Mouse (Mus musculus): ENCODE data around the gene Cope. TPM values are rescaled to one million over a fixed set of nuclear protein-coding genes. Genes with fewer than 3 reads are reported as not detected.

Cope gene
- polyA plus RNA-seq, 1 experiment from 2014 or later, result 439 TPM

- Histone ChIP-seq H3K4me2 (replicated peaks; ENCODE audit: low read depth, low read length) (no peak overlapping the region), H3K27me3 (ENCODE audit: insufficient read depth, low read length) (no peaks in the 10 kb centered on the region), H3K9ac (replicated peaks; ENCODE audit: low read length) (no peak overlapping the region), H3K4me3 (ENCODE audit: low read length) (no peak overlapping the region), H3K9me3 (ENCODE audit: low read length) (no peaks in the 10 kb centered on the region), H3K27ac (ENCODE audit: low read length) (no peak overlapping the region), H3K36me3 (ENCODE audit: insufficient read depth, low read length) (peaks cover 67% of the 10 kb centered on the region), H3K4me1 (ENCODE audit: insufficient read depth, low read length) (no peaks in the 10 kb centered on the region)
- no peak for ATAC-seq (ENCODE audit: low FRiP score, low TSS enrichment)
- WGBS, result 88% methylated on average over 14 of the region's 14 CpGs
Observed at GRCm38 (mm10) chr8:70342007-70342406, 39.7 kb downstream of the Cope start.

- Histone ChIP-seq H3K27me3 (ENCODE audit: insufficient read depth, low read length) (no peaks in the 10 kb centered on the region), H3K9ac (replicated peaks; ENCODE audit: low read length) (no peak overlapping the region), H3K9me3 (ENCODE audit: low read length) (no peaks in the 10 kb centered on the region), H3K27ac (ENCODE audit: low read length) (no peak overlapping the region), H3K36me3 (ENCODE audit: insufficient read depth, low read length) (peaks cover 56% of the 10 kb centered on the region), H3K4me2 (replicated peaks; ENCODE audit: low read depth, low read length) (no peak overlapping the region), H3K4me1 (ENCODE audit: insufficient read depth, low read length) (no peaks in the 10 kb centered on the region), H3K4me3 (ENCODE audit: low read length) (no peak overlapping the region)
- WGBS, result 61% methylated on average over 7 of the region's 7 CpGs
- no peak for ATAC-seq (ENCODE audit: low FRiP score, low TSS enrichment)
Observed at GRCm38 (mm10) chr8:70343076-70343475, 40.8 kb downstream of the Cope start.

GRCm38 (mm10) chr8:70343696-70344095, 41.4 kb downstream of the Cope start:
- ATAC-seq (ENCODE audit: low FRiP score, low TSS enrichment), result no peak
- Histone ChIP-seq H3K9me3 (ENCODE audit: low read length) (no peaks in the 10 kb centered on the region), H3K4me1 (ENCODE audit: insufficient read depth, low read length) (0 out of 2 replicates have a peak, but pooled peaks cover under 1% of the 10 kb centered on the region), H3K27ac (ENCODE audit: low read length) (no peak overlapping the region), H3K36me3 (ENCODE audit: insufficient read depth, low read length) (peaks cover 50% of the 10 kb centered on the region), H3K4me3 (ENCODE audit: low read length) (no peak overlapping the region), H3K4me2 (replicated peaks; ENCODE audit: low read depth, low read length) (no peak overlapping the region), H3K27me3 (ENCODE audit: insufficient read depth, low read length) (no peaks in the 10 kb centered on the region), H3K9ac (replicated peaks; ENCODE audit: low read length) (no peak overlapping the region)
- 53% methylated on average over 6 of the region's 6 CpGs for WGBS

- Histone ChIP-seq H3K4me2 (replicated peaks; ENCODE audit: low read depth, low read length) (no peak overlapping the region), H3K9me3 (ENCODE audit: low read length) (no peaks in the 10 kb centered on the region), H3K9ac (replicated peaks; ENCODE audit: low read length) (no peak overlapping the region), H3K36me3 (ENCODE audit: insufficient read depth, low read length) (peaks cover 46% of the 10 kb centered on the region), H3K4me1 (ENCODE audit: insufficient read depth, low read length) (0 out of 2 replicates have a peak, but pooled peaks cover 6% of the 10 kb centered on the region), H3K4me3 (ENCODE audit: low read length) (no peak overlapping the region), H3K27me3 (ENCODE audit: insufficient read depth, low read length) (no peaks in the 10 kb centered on the region), H3K27ac (ENCODE audit: low read length) (no peak overlapping the region)
- 84% methylated on average over 2 of the region's 2 CpGs for WGBS
- no peak for ATAC-seq (ENCODE audit: low FRiP score, low TSS enrichment)
Observed at GRCm38 (mm10) chr8:70344279-70344678, 42.0 kb downstream of the Cope start.

- H3K27me3 ChIP-seq (ENCODE audit: insufficient read depth, low read length), result no peaks in the 10 kb centered on the region
- H3K4me1 ChIP-seq (ENCODE audit: insufficient read depth, low read length), result peaks cover 29% of the 10 kb centered on the region
- H3K4me3 ChIP-seq (ENCODE audit: low read length), result no peak overlapping the region
- no peak for ATAC-seq (ENCODE audit: low FRiP score, low TSS enrichment)
- WGBS, result 82% methylated on average over 4 of the region's 4 CpGs
- no peaks in the 10 kb centered on the region for H3K9me3 ChIP-seq (ENCODE audit: low read length)
- H3K9ac ChIP-seq (replicated peaks; ENCODE audit: low read length), result no peak overlapping the region
- H3K4me2 ChIP-seq (replicated peaks; ENCODE audit: low read depth, low read length), result no peak overlapping the region
- H3K27ac ChIP-seq (ENCODE audit: low read length), result no peak overlapping the region
- H3K36me3 ChIP-seq (ENCODE audit: insufficient read depth, low read length), result peaks cover 20% of the 10 kb centered on the region
Observed at GRCm38 (mm10) chr8:70347443-70347842, 45.1 kb downstream of the Cope start.

GRCm38 (mm10) chr8:70347860-70348420, 45.6 kb downstream of the Cope start:
- peaks cover 16% of the 10 kb centered on the region for H3K36me3 ChIP-seq (ENCODE audit: insufficient read depth, low read length)
- no peak overlapping the region for H3K9ac ChIP-seq (replicated peaks; ENCODE audit: low read length)
- H3K27ac ChIP-seq (ENCODE audit: low read length), result no peak overlapping the region
- no peak for ATAC-seq (ENCODE audit: low FRiP score, low TSS enrichment)
- peaks cover 29% of the 10 kb centered on the region for H3K4me1 ChIP-seq (ENCODE audit: insufficient read depth, low read length)
- WGBS, result 70% methylated on average over 1 of the region's 1 CpGs
- no peaks in the 10 kb centered on the region for H3K9me3 ChIP-seq (ENCODE audit: low read length)
- H3K4me3 ChIP-seq (ENCODE audit: low read length), result no peak overlapping the region
- no peaks in the 10 kb centered on the region for H3K27me3 ChIP-seq (ENCODE audit: insufficient read depth, low read length)
- H3K4me2 ChIP-seq (replicated peaks; ENCODE audit: low read depth, low read length), result no peak overlapping the region

- peaks cover 36% of the 10 kb centered on the region for H3K4me1 ChIP-seq (ENCODE audit: insufficient read depth, low read length)
Observed at GRCm38 (mm10) chr8:70351035-70351999, 49.0 kb downstream of the Cope start.

GRCm38 (mm10) chr8:70352000-70352384, 49.7 kb downstream of the Cope start:
- no peak overlapping the region for H3K27ac ChIP-seq (ENCODE audit: low read length)
- peak overlapping the region; percentile 72 for H3K4me3 ChIP-seq (ENCODE audit: low read length)
- H3K27me3 ChIP-seq (ENCODE audit: insufficient read depth, low read length), result no peaks in the 10 kb centered on the region
- peaks cover 3% of the 10 kb centered on the region for H3K36me3 ChIP-seq (ENCODE audit: insufficient read depth, low read length)
- H3K9ac ChIP-seq (replicated peaks; ENCODE audit: low read length), result peak overlapping the region; percentile 84
- H3K4me2 ChIP-seq (replicated peaks; ENCODE audit: low read depth, low read length), result peak overlapping the region; percentile 91
- ATAC-seq (ENCODE audit: low FRiP score, low TSS enrichment), result 0 out of 2 replicates have a peak, but pooled peaks have one; percentile 4
- peaks cover 36% of the 10 kb centered on the region for H3K4me1 ChIP-seq (ENCODE audit: insufficient read depth, low read length)
- 14% methylated on average over 3 of the region's 3 CpGs for WGBS
- no peaks in the 10 kb centered on the region for H3K9me3 ChIP-seq (ENCODE audit: low read length)

More at GRCm38 (mm10) chr8:70351035-70351999, 49.0 kb downstream of the Cope start:
- Histone ChIP-seq H3K36me3 (ENCODE audit: insufficient read depth, low read length) (peaks cover 5% of the 10 kb centered on the region), H3K4me3 (ENCODE audit: low read length) (peak overlapping the region; percentile 72), H3K4me2 (replicated peaks; ENCODE audit: low read depth, low read length) (peak overlapping the region; percentile 91), H3K27ac (ENCODE audit: low read length) (no peak overlapping the region), H3K9ac (replicated peaks; ENCODE audit: low read length) (peak overlapping the region; percentile 84), H3K9me3 (ENCODE audit: low read length) (no peaks in the 10 kb centered on the region), H3K27me3 (ENCODE audit: insufficient read depth, low read length) (no peaks in the 10 kb centered on the region)
- 41% methylated on average over 15 of the region's 15 CpGs for WGBS
- ATAC-seq (ENCODE audit: low FRiP score, low TSS enrichment), result no peak

GRCm38 (mm10) chr8:70352657-70353151, 50.4 kb downstream of the Cope start:
- WGBS, result 0% methylated on average over 57 of the region's 64 CpGs

More at GRCm38 (mm10) chr8:70352657-70353151, 50.4 kb downstream of the Cope start:
- Histone ChIP-seq H3K4me2 (replicated peaks; ENCODE audit: low read depth, low read length) (peak overlapping the region; percentile 91), H3K36me3 (ENCODE audit: insufficient read depth, low read length) (peaks cover 3% of the 10 kb centered on the region), H3K27me3 (ENCODE audit: insufficient read depth, low read length) (no peaks in the 10 kb centered on the region), H3K4me3 (ENCODE audit: low read length) (peak overlapping the region; percentile 72), H3K27ac (ENCODE audit: low read length) (peak overlapping the region; percentile 76), H3K4me1 (ENCODE audit: insufficient read depth, low read length) (peaks cover 36% of the 10 kb centered on the region), H3K9me3 (ENCODE audit: low read length) (no peaks in the 10 kb centered on the region), H3K9ac (replicated peaks; ENCODE audit: low read length) (peak overlapping the region; percentile 84)
- peak; percentile 33 for ATAC-seq (ENCODE audit: low FRiP score, low TSS enrichment)
